Mouse (Mus musculus) forebrain, embryonic 11.5 days (tissue): ENCODE results near the gene Myl3. TPM values are rescaled to one million over a fixed set of nuclear protein-coding genes. Genes with fewer than 3 reads are reported as not detected.

Experiments used
- ATAC-seq: fragments of 200-750 bp; cut with Nextera tagmentation; replicated peaks from 2 replicates; pipeline ENCODE4 v1.8.0; 2017; ENCODE audit warnings: moderate TSS enrichment; ENCODE audit not compliant: low FRiP score
- DNase-seq: peaks from one replicate; pipeline ENCODE4 v3.0.0-alpha.2; 2017; ENCODE audit warnings: low spot score
- H3K27ac ChIP-seq: fragments of 300-500 bp; sonication (generic); 2 replicates; pipeline ENCODE4 v1.5.1; 2014; ENCODE audit warnings: low read depth, low read length
- H3K27me3 ChIP-seq: fragments of 300-500 bp; sonication (generic); 2 replicates; pipeline ENCODE4 v1.6.1; 2014; ENCODE audit warnings: mild to moderate bottlenecking, low read length, mixed read lengths; ENCODE audit not compliant: control insufficient read depth, insufficient read depth
- H3K36me3 ChIP-seq: fragments of 300-500 bp; sonication (generic); 2 replicates; pipeline ENCODE4 v1.6.1; 2014; ENCODE audit warnings: mild to moderate bottlenecking, low read length, moderate library complexity, mixed read lengths; ENCODE audit not compliant: control insufficient read depth, insufficient read depth
- H3K4me1 ChIP-seq: fragments of 300-500 bp; sonication (generic); replicated peaks from 2 replicates; pipeline ENCODE4 v1.6.1; 2014; ENCODE audit warnings: low read length, mixed read lengths; ENCODE audit not compliant: control insufficient read depth, insufficient read depth
- H3K4me2 ChIP-seq: fragments of 300-500 bp; sonication (generic); 2 replicates; pipeline ENCODE4 v1.6.1; 2014; ENCODE audit warnings: low read depth, mild to moderate bottlenecking, low read length, moderate library complexity, mixed read lengths; ENCODE audit not compliant: severe bottlenecking
- H3K4me3 ChIP-seq: fragments of 300-500 bp; sonication (generic); 2 replicates; pipeline ENCODE4 v1.5.1; 2014; ENCODE audit warnings: low read depth, low read length
- H3K9ac ChIP-seq: fragments of 300-500 bp; sonication (generic); 2 replicates; pipeline ENCODE4 v1.6.1; 2014; ENCODE audit warnings: low read length
- H3K9me3 ChIP-seq: fragments of 300-500 bp; sonication (generic); 2 replicates; pipeline ENCODE4 v1.6.1; 2016; ENCODE audit warnings: low read length, mixed read lengths; ENCODE audit not compliant: control insufficient read depth
- WGBS: fragments of 180-500 bp; shearing (Covaris S2); extraction: QIAGEN DNeasy Blood & Tissue Kit; methylation state at CpG from one replicate; pipeline ENCODE4 v1.1.7; 2014; 5-methylcytosine and 5-hydroxymethylcytosine counted together
- polyA plus RNA-seq: library from polyadenylated mRNA; unstranded; fragments of >200 nt; fragmentation: Nextera tagmentation; extraction: Ambion mirVana; gene quantifications from 2 replicates; pipeline ENCODE4 v1.2.1, GENCODE M21; 2014

The Myl3 gene
- polyA plus RNA-seq, 1 experiment from 2014 or later, result not detected

- Histone ChIP-seq H3K9ac (no peak overlapping the region), H3K4me1 (peaks cover 7% of the 10 kb centered on the region; the same call in 1 of the 2 replicates)
- no peak for ATAC-seq
These were observed 4.6 kb downstream of the Myl3 start for GRCm38 (mm10) chr9:110746238-110746637.

GRCm38 (mm10) chr9:110746961-110747360, 5.3 kb downstream of the Myl3 start, which contains the start of gene Pth1r:
TSS of gene Pth1r (minus strand) at chr9:110747145.
- 59% methylated on average over 7 of the region's 7 CpGs for whole genome bisulfite sequencing
- peaks cover 1% of the 10 kb centered on the region; the same call in 1 of the 2 replicates for H3K4me1 ChIP-seq

More at GRCm38 (mm10) chr9:110746238-110746637, 4.6 kb downstream of the Myl3 start:
- H3K27ac ChIP-seq, result no peak overlapping the region
- H3K27me3 ChIP-seq, result peaks cover 25% of the 10 kb centered on the region
- WGBS, result 35% methylated on average over 5 of the region's 5 CpGs
- no peak overlapping the region for H3K4me2 ChIP-seq
- H3K4me3 ChIP-seq, result no peak overlapping the region
- H3K9me3 ChIP-seq, result no peaks in the 10 kb centered on the region
- no peak for DNase-seq
- H3K36me3 ChIP-seq, result no peaks in the 10 kb centered on the region

GRCm38 (mm10) chr9:110748451-110748850, 6.8 kb downstream of the Myl3 start:
- DNase-seq, result no peak
- H3K4me1 ChIP-seq, result no peaks in the 10 kb centered on the region; the same call in 1 of the 2 replicates
- H3K9me3 ChIP-seq, result no peaks in the 10 kb centered on the region
- H3K36me3 ChIP-seq, result no peaks in the 10 kb centered on the region
- H3K27ac ChIP-seq, result no peak overlapping the region
- no peak overlapping the region for H3K4me3 ChIP-seq
- ATAC-seq, result no peak
- H3K4me2 ChIP-seq, result no peak overlapping the region
- peaks cover 16% of the 10 kb centered on the region for H3K27me3 ChIP-seq
- H3K9ac ChIP-seq, result no peak overlapping the region
- WGBS, result 73% methylated on average over 2 of the region's 2 CpGs

More at GRCm38 (mm10) chr9:110746961-110747360, 5.3 kb downstream of the Myl3 start, which contains the start of gene Pth1r:
- Histone ChIP-seq H3K27me3 (peaks cover 19% of the 10 kb centered on the region), H3K9ac (no peak within 1 kb of the TSS), H3K9me3 (no peaks in the 10 kb centered on the region), H3K36me3 (no peaks in the 10 kb centered on the region), H3K27ac (no peak within 1 kb of the TSS), H3K4me3 (no peak within 1 kb of the TSS), H3K4me2 (no peak within 1 kb of the TSS)
- no peak for ATAC-seq
- no peak for DNase-seq

- no peak overlapping the region for H3K4me3 ChIP-seq
- no peaks in the 10 kb centered on the region for H3K36me3 ChIP-seq
- no peak for DNase-seq
- no peaks in the 10 kb centered on the region for H3K9me3 ChIP-seq
- H3K27me3 ChIP-seq, result peaks cover 2% of the 10 kb centered on the region; the same call in 1 of the 2 replicates
- no peak overlapping the region for H3K27ac ChIP-seq
- H3K4me2 ChIP-seq, result no peak overlapping the region
- 47% methylated on average over 14 of the region's 14 CpGs for WGBS
- ATAC-seq, result no peak
- H3K9ac ChIP-seq, result no peak overlapping the region
- H3K4me1 ChIP-seq, result no peaks in the 10 kb centered on the region
These were observed 8.9 kb downstream of the Myl3 start for GRCm38 (mm10) chr9:110750404-110751187.

GRCm38 (mm10) chr9:110751412-110751811, 9.8 kb downstream of the Myl3 start:
- H3K4me1 ChIP-seq, result no peaks in the 10 kb centered on the region
- H3K9ac ChIP-seq, result no peak overlapping the region
- H3K36me3 ChIP-seq, result no peaks in the 10 kb centered on the region
- no peak overlapping the region for H3K4me2 ChIP-seq
- 78% methylated on average over 5 of the region's 5 CpGs for WGBS
- no peak overlapping the region for H3K4me3 ChIP-seq
- no peak for ATAC-seq
- H3K9me3 ChIP-seq, result no peaks in the 10 kb centered on the region
- 0 out of 2 replicates have a peak, but pooled peaks cover 2% of the 10 kb centered on the region for H3K27me3 ChIP-seq
- no peak for DNase-seq
- H3K27ac ChIP-seq, result no peak overlapping the region

- DNase-seq (no peak), ATAC-seq (no peak)
- Histone ChIP-seq H3K27me3 (no peaks in the 10 kb centered on the region), H3K36me3 (no peaks in the 10 kb centered on the region), H3K9ac (no peak overlapping the region), H3K4me3 (no peak overlapping the region), H3K27ac (no peak overlapping the region), H3K4me2 (no peak overlapping the region), H3K4me1 (no peaks in the 10 kb centered on the region), H3K9me3 (no peaks in the 10 kb centered on the region)
- 74% methylated on average over 4 of the region's 4 CpGs for WGBS
These were observed 11.3 kb downstream of the Myl3 start for GRCm38 (mm10) chr9:110752917-110753435.

- WGBS, result 85% methylated on average over 4 of the region's 4 CpGs
- Histone ChIP-seq H3K4me1 (no peaks in the 10 kb centered on the region), H3K36me3 (no peaks in the 10 kb centered on the region), H3K9ac (no peak overlapping the region), H3K27me3 (no peaks in the 10 kb centered on the region), H3K4me3 (no peak overlapping the region), H3K4me2 (no peak overlapping the region), H3K27ac (no peak overlapping the region), H3K9me3 (no peaks in the 10 kb centered on the region)
- ATAC-seq (no peak), DNase-seq (no peak)
These were observed 12.1 kb downstream of the Myl3 start for GRCm38 (mm10) chr9:110753773-110754172.

- H3K4me2 ChIP-seq, result no peak overlapping the region
- H3K4me1 ChIP-seq, result no peaks in the 10 kb centered on the region
- DNase-seq (no peak), ATAC-seq (no peak)
- H3K9me3 ChIP-seq, result no peaks in the 10 kb centered on the region
- H3K9ac ChIP-seq, result no peak overlapping the region
- WGBS, result 86% methylated on average over 5 of the region's 5 CpGs
- H3K27me3 ChIP-seq, result no peaks in the 10 kb centered on the region
- no peak overlapping the region for H3K27ac ChIP-seq
- H3K4me3 ChIP-seq, result no peak overlapping the region
- H3K36me3 ChIP-seq, result no peaks in the 10 kb centered on the region
These were observed 16.2 kb downstream of the Myl3 start for GRCm38 (mm10) chr9:110757816-110758215.
